Mouse (Mus musculus): ENCODE measurements at regions not wholly inside any gene's neighbourhood (a gene's known extent, or its start where the extent isn't known, plus 50 kb on each side); places are given as distances from the start of the nearest gene placed in this dataset.

DNA sequence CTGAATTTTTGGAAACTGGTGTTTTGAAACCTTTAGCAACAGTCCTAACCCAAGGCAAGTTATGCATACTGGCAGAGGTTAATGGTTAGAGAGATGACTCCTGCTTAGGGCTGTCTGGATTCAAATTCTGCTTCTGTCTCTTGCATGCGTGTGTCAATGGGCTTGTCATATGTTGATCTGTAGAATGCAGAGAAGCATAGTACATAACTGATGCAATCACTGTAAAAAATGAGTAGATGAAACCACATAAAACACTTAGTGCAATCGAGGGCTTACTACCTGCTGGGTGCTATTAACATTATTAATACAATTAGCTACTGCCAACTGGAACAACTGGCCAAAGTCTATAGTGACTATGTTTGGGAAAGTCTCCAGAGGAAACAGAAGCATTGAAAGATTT, 163.3 kb downstream of the Fzd1 start:
- TF ChIP-seq CTCF (IDR thresholded peaks at IDR 0.05) (no peak), POLR2A (IDR thresholded peaks at IDR 0.05; ENCODE audit: insufficient read depth, low read depth, low read length) (no peak), EP300 (IDR thresholded peaks at IDR 0.05; ENCODE audit: insufficient read depth, low read depth, low read length) (no peak)
